Comparison of ENCODE assay signal across 19 mouse cellular contexts in the genomic region with DNA sequence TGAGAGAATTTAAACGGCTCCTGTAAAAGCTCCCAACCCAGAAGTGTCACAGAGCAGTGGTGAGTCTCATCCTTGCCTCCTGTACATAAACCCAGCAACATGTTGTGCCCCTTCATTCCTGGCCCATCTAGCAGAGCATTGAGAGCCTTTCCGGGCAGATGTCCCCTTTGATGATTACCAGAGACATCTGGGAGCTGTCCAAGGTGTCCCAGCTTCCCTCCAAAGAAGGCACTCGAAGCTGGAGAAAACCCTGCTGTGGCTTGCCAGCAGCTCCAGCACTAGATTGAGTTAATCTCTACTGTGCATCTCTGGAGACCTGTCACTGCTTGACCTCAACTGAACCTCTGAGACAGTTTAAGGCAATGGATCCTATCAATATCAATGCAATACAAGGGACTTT.
DNase-seq lines count a peak whose midpoint lies in the region; ATAC-seq lines count a peak whose summit lies in the region.
"Had no signal": no experiment of that assay in that cellular context is flagged by ENCODE, and none has a peak within 500 bp of the region (broad histone marks: within the 10 kb centered on the region; RNA-seq: fewer than 3 reads in every experiment).

No protein-coding gene starts in this region.

- no peak overlapping the region for H3K9ac ChIP-seq in midbrain, embryonic 13.5 days (replicated peaks)
- H3K9ac ChIP-seq: heart, embryonic 13.5 days; liver, embryonic 13.5 days; midbrain, embryonic 12.5 days had no signal

- no peaks in the 10 kb centered on the region for H3K27me3 ChIP-seq in embryonic facial prominence, embryonic 10.5 days (replicated peaks; ENCODE audit: low read depth, poor library complexity, severe bottlenecking)
- no peaks in the 10 kb centered on the region for H3K27me3 ChIP-seq in midbrain, embryonic 13.5 days
- H3K27me3 ChIP-seq: heart, embryonic 13.5 days; liver, embryonic 13.5 days; midbrain, embryonic 12.5 days had no signal

- H3K4me3 ChIP-seq in embryonic facial prominence, embryonic 10.5 days = no peak overlapping the region
- H3K4me3 ChIP-seq in midbrain, embryonic 13.5 days (replicated peaks) = no peak overlapping the region
- H3K4me3 ChIP-seq: heart, embryonic 13.5 days; layer of hippocampus, adult 2 months; left cerebral cortex, adult 2 months; liver, embryonic 13.5 days; midbrain, embryonic 12.5 days had no signal

- no peaks in the 10 kb centered on the region for H3K36me3 ChIP-seq in embryonic facial prominence, embryonic 10.5 days (replicated peaks)
- H3K36me3 ChIP-seq in midbrain, embryonic 13.5 days = no peaks in the 10 kb centered on the region
- H3K36me3 ChIP-seq: heart, embryonic 13.5 days; liver, embryonic 13.5 days; midbrain, embryonic 12.5 days had no signal

- no peak overlapping the region for H3K27ac ChIP-seq in embryonic facial prominence, embryonic 10.5 days (replicated peaks)
- H3K27ac ChIP-seq in midbrain, embryonic 13.5 days = no peak overlapping the region
- H3K27ac ChIP-seq: heart, embryonic 13.5 days; layer of hippocampus, adult 2 months; left cerebral cortex, adult 2 months; liver, embryonic 13.5 days; midbrain, embryonic 12.5 days had no signal

- H3K4me2 ChIP-seq in midbrain, embryonic 13.5 days (replicated peaks) = no peak overlapping the region
- H3K4me2 ChIP-seq: heart, embryonic 13.5 days; liver, embryonic 13.5 days; midbrain, embryonic 12.5 days had no signal

- peaks cover 34% of the 10 kb centered on the region for H3K4me1 ChIP-seq in embryonic facial prominence, embryonic 10.5 days
- H3K4me1 ChIP-seq in midbrain, embryonic 13.5 days (replicated peaks) = peaks cover 19% of the 10 kb centered on the region
- H3K4me1 ChIP-seq: liver, embryonic 13.5 days had no signal

- peak; percentile 36 for DNase-seq in adrenal gland, postnatal 10 days
- no peak for DNase-seq in adrenal gland, adult 8-10 months
- DNase-seq in kidney, postnatal 14 days = peak; percentile 7
- no peak for DNase-seq in kidney, adult 8-10 months
- DNase-seq in NIH3T3 (ENCODE audit: low read depth) = peak; percentile 25
- peak; percentile 34 for DNase-seq in embryonic facial prominence, embryonic 10.5 days (ENCODE audit: low spot score)
- no peak for DNase-seq in gastrocnemius, adult 8-10 months (ENCODE audit: low spot score in 2 of 2)
- DNase-seq: cerebellum, adult 11-12 months; cerebellum, postnatal 36 days; gastrocnemius, postnatal 36 days; heart, postnatal 4 days; kidney, adult 18-20 months; liver, embryonic 13.5 days had no signal

- no peaks in the 10 kb centered on the region for H3K9me3 ChIP-seq in embryonic facial prominence, embryonic 10.5 days
- H3K9me3 ChIP-seq in midbrain, embryonic 13.5 days = no peaks in the 10 kb centered on the region
- H3K9me3 ChIP-seq: heart, embryonic 13.5 days; liver, embryonic 13.5 days; midbrain, embryonic 12.5 days had no signal

- WGBS in embryonic facial prominence, embryonic 10.5 days = 43% methylated on average over 3 of the region's 3 CpGs
- WGBS in midbrain, embryonic 13.5 days = 63% methylated on average over 3 of the region's 3 CpGs

- ATAC-seq in midbrain, embryonic 13.5 days = no peak
- ATAC-seq: hindbrain, embryonic 16.5 days had no signal

Comparison
In these comparisons a context has a peak if more than half of its experiments do, and no peak if none do; other contexts are left out.
1. DNase-seq: peak in adrenal gland, postnatal 10 days (single experiment), kidney, postnatal 14 days (single experiment), NIH3T3 (single experiment) and embryonic facial prominence, embryonic 10.5 days (single experiment); none in adrenal gland, adult 8-10 months (single experiment), kidney, adult 8-10 months (0 of 2) and gastrocnemius, adult 8-10 months (0 of 2).